Mouse (Mus musculus) kidney, embryonic 14.5 days (tissue): ENCODE results near the gene Eid1. TPM values are rescaled to one million over a fixed set of nuclear protein-coding genes. Genes with fewer than 3 reads are reported as not detected.

Source experiments
- ATAC-seq: fragments of 200-750 bp; cut with Nextera tagmentation; 2 replicates; pipeline ENCODE4 v1.8.0; 2017; ENCODE audit warnings: moderate number of reproducible peaks, mild to moderate bottlenecking, moderate TSS enrichment, moderate library complexity; ENCODE audit not compliant: low FRiP score, low TSS enrichment
- H3K27ac ChIP-seq: fragments of 300-500 bp; sonication (generic); 2 replicates; pipeline ENCODE4 v1.5.1; 2014; ENCODE audit warnings: low read depth, mild to moderate bottlenecking, low read length, moderate library complexity, mixed read lengths
- H3K27me3 ChIP-seq: fragments of 300-500 bp; sonication (generic); 2 replicates; pipeline ENCODE4 v1.6.1; 2014; ENCODE audit warnings: mild to moderate bottlenecking, low read length; ENCODE audit not compliant: control insufficient read depth, insufficient read depth
- H3K36me3 ChIP-seq: fragments of 300-500 bp; sonication (generic); 2 replicates; pipeline ENCODE4 v1.6.1; 2014; ENCODE audit warnings: low read length, mixed read lengths; ENCODE audit not compliant: control insufficient read depth, insufficient read depth
- H3K4me1 ChIP-seq: fragments of 300-500 bp; sonication (generic); 2 replicates; pipeline ENCODE4 v1.6.1; 2014; ENCODE audit warnings: low read length, mixed read lengths; ENCODE audit not compliant: control insufficient read depth, insufficient read depth
- H3K4me2 ChIP-seq: fragments of 300-500 bp; sonication (generic); replicated peaks from 2 replicates; pipeline ENCODE4 v1.6.1; 2014; ENCODE audit warnings: low read depth, mild to moderate bottlenecking, low read length
- H3K4me3 ChIP-seq: fragments of 300-500 bp; sonication (generic); 2 replicates; pipeline ENCODE4 v1.5.1; 2014; ENCODE audit warnings: mild to moderate bottlenecking, low read length
- H3K9ac ChIP-seq: fragments of 300-500 bp; sonication (generic); 2 replicates; pipeline ENCODE4 v1.6.1; 2014; ENCODE audit warnings: low read depth, mild to moderate bottlenecking, low read length, moderate library complexity
- H3K9me3 ChIP-seq: fragments of 300-500 bp; sonication (generic); 2 replicates; pipeline ENCODE4 v1.6.1; 2016; ENCODE audit warnings: low read length; ENCODE audit not compliant: control insufficient read depth
- WGBS: fragments of 180-500 bp; shearing (Covaris S2); extraction: QIAGEN DNeasy Blood & Tissue Kit; methylation state at CpG from one replicate; pipeline ENCODE4 v1.1.7; 2014; 5-methylcytosine and 5-hydroxymethylcytosine counted together
- polyA plus RNA-seq: library from polyadenylated mRNA; unstranded; fragments of >200 nt; fragmentation: Nextera tagmentation; extraction: Ambion mirVana; gene quantifications from 2 replicates; pipeline ENCODE4 v1.2.1, GENCODE M21; 2014

The Eid1 gene
- polyA plus RNA-seq, 1 experiment from 2014 or later = 167 TPM

- ATAC-seq = no peak
- H3K27ac ChIP-seq = no peak overlapping the region
- H3K4me2 ChIP-seq = no peak overlapping the region
- H3K9me3 ChIP-seq = no peaks in the 10 kb centered on the region
- WGBS = 80% methylated on average over 5 of the region's 5 CpGs
- H3K36me3 ChIP-seq = no peaks in the 10 kb centered on the region
- no peaks in the 10 kb centered on the region for H3K27me3 ChIP-seq
- no peaks in the 10 kb centered on the region for H3K4me1 ChIP-seq
- no peak overlapping the region for H3K9ac ChIP-seq
- no peak overlapping the region for H3K4me3 ChIP-seq
These were observed 22.9 kb upstream of the Eid1 start for GRCm38 (mm10) chr2:125650038-125650437.

GRCm38 (mm10) chr2:125650742-125651352, 22.0 kb upstream of the Eid1 start:
- WGBS = 84% methylated on average over 14 of the region's 14 CpGs
- no peak for ATAC-seq
- no peak overlapping the region for H3K4me3 ChIP-seq
- no peaks in the 10 kb centered on the region for H3K27me3 ChIP-seq
- H3K9me3 ChIP-seq = no peaks in the 10 kb centered on the region
- H3K36me3 ChIP-seq = no peaks in the 10 kb centered on the region
- H3K9ac ChIP-seq = no peak overlapping the region
- no peak overlapping the region for H3K4me2 ChIP-seq
- no peaks in the 10 kb centered on the region for H3K4me1 ChIP-seq
- no peak overlapping the region for H3K27ac ChIP-seq

DNA sequence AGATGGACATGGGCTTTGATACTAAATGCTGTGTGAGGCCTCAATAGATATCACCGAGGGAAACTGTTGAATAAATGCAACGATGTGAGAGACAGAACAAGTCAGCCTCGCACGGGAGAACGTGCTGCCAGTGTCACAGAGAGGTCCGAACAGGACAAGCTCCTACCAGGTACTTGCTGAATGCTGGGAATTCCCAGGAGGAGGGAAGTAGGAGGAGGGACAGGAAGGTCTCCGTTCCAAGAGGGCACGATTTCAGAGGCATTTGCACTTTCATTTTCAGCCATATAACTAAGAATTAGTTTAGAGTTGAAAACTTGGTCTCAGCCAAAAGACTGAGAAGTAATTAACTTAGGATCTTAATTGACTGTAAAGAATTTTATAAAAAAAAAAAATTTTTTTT, 21.3 kb upstream of the Eid1 start:
- Histone ChIP-seq H3K27me3 (no peaks in the 10 kb centered on the region), H3K4me2 (no peak overlapping the region), H3K9me3 (no peaks in the 10 kb centered on the region), H3K36me3 (no peaks in the 10 kb centered on the region), H3K9ac (no peak overlapping the region), H3K4me1 (no peaks in the 10 kb centered on the region), H3K4me3 (no peak overlapping the region), H3K27ac (no peak overlapping the region)
- ATAC-seq = no peak
- 77% methylated on average over 8 of the region's 8 CpGs for WGBS

DNA sequence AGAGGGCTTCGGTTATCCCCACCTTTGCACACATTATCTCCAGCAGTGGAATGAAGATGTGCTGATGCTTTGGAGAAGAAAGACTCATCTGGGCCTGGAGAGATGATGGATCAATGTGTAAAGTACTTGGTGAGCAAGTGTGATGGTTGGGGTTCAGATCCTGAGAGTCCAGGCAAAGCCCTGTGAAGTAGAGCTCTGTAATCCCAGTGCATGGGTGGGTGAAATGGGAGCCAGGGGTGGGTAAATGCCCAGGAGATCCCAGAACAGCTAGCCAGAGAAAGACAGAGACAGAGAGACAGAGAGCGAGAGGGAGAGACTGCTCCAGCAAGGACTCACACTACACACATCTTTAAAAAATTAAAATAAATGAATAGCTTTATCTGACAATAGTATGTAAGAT, 19.6 kb upstream of the Eid1 start:
- H3K27ac ChIP-seq = no peak overlapping the region
- H3K27me3 ChIP-seq = no peaks in the 10 kb centered on the region
- H3K36me3 ChIP-seq = no peaks in the 10 kb centered on the region
- no peak overlapping the region for H3K9ac ChIP-seq
- WGBS = 92% methylated on average over 2 of the region's 2 CpGs
- H3K4me1 ChIP-seq = no peaks in the 10 kb centered on the region
- ATAC-seq = no peak
- no peak overlapping the region for H3K4me2 ChIP-seq
- H3K9me3 ChIP-seq = no peaks in the 10 kb centered on the region
- H3K4me3 ChIP-seq = no peak overlapping the region

- H3K27ac ChIP-seq = no peak overlapping the region
- no peaks in the 10 kb centered on the region for H3K9me3 ChIP-seq
- 89% methylated on average over 9 of the region's 9 CpGs for WGBS
- no peak overlapping the region for H3K4me3 ChIP-seq
- no peaks in the 10 kb centered on the region for H3K4me1 ChIP-seq
- no peaks in the 10 kb centered on the region for H3K27me3 ChIP-seq
- H3K36me3 ChIP-seq = no peaks in the 10 kb centered on the region
- no peak for ATAC-seq
- H3K4me2 ChIP-seq = no peak overlapping the region
- H3K9ac ChIP-seq = no peak overlapping the region
These were observed 17.5 kb upstream of the Eid1 start for GRCm38 (mm10) chr2:125655391-125655790.

- 0 out of 2 replicates have a peak, but pooled peaks cover 7% of the 10 kb centered on the region for H3K4me1 ChIP-seq
- no peak overlapping the region for H3K27ac ChIP-seq
- ATAC-seq = peak; percentile 81
- peak overlapping the region; percentile 20 for H3K4me3 ChIP-seq
- no peaks in the 10 kb centered on the region for H3K36me3 ChIP-seq
- H3K4me2 ChIP-seq = peak overlapping the region; percentile 54
- WGBS = 17% methylated on average over 10 of the region's 10 CpGs
- H3K9me3 ChIP-seq = no peaks in the 10 kb centered on the region
- no peaks in the 10 kb centered on the region for H3K27me3 ChIP-seq
- H3K9ac ChIP-seq = peak overlapping the region; percentile 9; the same call in 1 of the 2 replicates
These were observed 12.9 kb upstream of the Eid1 start for GRCm38 (mm10) chr2:125659823-125660536.

DNA sequence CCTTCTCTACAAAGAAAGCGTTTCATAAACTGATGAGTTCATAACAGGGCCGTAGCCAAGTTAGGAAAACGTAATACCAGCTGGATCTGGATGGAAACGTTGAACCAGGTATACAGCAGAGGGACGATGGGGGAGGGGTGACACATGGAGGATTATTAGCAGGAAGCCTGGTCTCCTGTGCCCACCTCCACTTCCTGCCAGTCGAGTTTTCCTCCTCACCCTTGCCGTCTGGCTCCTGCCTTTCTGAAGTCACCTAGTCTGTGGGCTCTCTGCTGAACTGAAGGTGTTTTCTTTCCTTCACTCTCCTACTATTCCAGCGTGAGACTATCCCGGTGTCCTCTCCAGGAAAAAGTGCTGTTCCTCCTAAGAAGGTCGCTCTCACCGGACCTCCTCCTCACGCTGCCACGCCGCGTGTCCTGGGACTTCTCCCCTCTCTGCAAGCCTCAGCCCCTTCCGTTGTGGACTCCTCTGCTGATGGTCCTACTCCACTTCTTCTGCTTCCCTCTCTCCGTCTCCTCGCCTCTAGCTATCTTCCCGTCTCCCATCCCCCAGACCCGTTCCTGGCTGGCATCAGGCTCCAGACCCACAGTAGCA, 12.3 kb upstream of the Eid1 start:
- Histone ChIP-seq H3K27ac (no peak overlapping the region), H3K9ac (peak overlapping the region; percentile 9), H3K4me2 (peak overlapping the region; percentile 54), H3K36me3 (no peaks in the 10 kb centered on the region), H3K4me3 (peak overlapping the region; percentile 20), H3K9me3 (no peaks in the 10 kb centered on the region), H3K27me3 (no peaks in the 10 kb centered on the region), H3K4me1 (0 out of 2 replicates have a peak, but pooled peaks cover 7% of the 10 kb centered on the region)
- 29% methylated on average over 20 of the region's 20 CpGs for WGBS
- ATAC-seq = peak; percentile 86

GRCm38 (mm10) chr2:125661156-125661555, 11.7 kb upstream of the Eid1 start:
- 27% methylated on average over 4 of the region's 4 CpGs for whole genome bisulfite sequencing

GRCm38 (mm10) chr2:125662517-125662916, 10.4 kb upstream of the Eid1 start:
- no peaks in the 10 kb centered on the region for H3K9me3 ChIP-seq
- no peak overlapping the region for H3K4me2 ChIP-seq
- ATAC-seq = no peak
- no peaks in the 10 kb centered on the region for H3K36me3 ChIP-seq
- no peak overlapping the region for H3K27ac ChIP-seq
- H3K27me3 ChIP-seq = no peaks in the 10 kb centered on the region
- 91% methylated on average over 3 of the region's 3 CpGs for WGBS
- 0 out of 2 replicates have a peak, but pooled peaks cover 7% of the 10 kb centered on the region for H3K4me1 ChIP-seq
- H3K4me3 ChIP-seq = no peak overlapping the region
- H3K9ac ChIP-seq = no peak overlapping the region

More at GRCm38 (mm10) chr2:125661156-125661555, 11.7 kb upstream of the Eid1 start:
- H3K4me1 ChIP-seq = 0 out of 2 replicates have a peak, but pooled peaks cover 7% of the 10 kb centered on the region
- no peak overlapping the region for H3K27ac ChIP-seq
- peak overlapping the region; percentile 54 for H3K4me2 ChIP-seq
- ATAC-seq = peak; percentile 62; the same call in 1 of the 2 replicates
- H3K36me3 ChIP-seq = no peaks in the 10 kb centered on the region
- no peaks in the 10 kb centered on the region for H3K9me3 ChIP-seq
- no peaks in the 10 kb centered on the region for H3K27me3 ChIP-seq
- H3K9ac ChIP-seq = peak overlapping the region; percentile 9
- H3K4me3 ChIP-seq = peak overlapping the region; percentile 20
